Mouse (Mus musculus): ENCODE results near the gene Angptl8. TPM values are rescaled to one million over a fixed set of nuclear protein-coding genes. Genes with fewer than 3 reads are reported as not detected.

Gene Angptl8
- total RNA-seq, 1 experiment = not detected

DNA sequence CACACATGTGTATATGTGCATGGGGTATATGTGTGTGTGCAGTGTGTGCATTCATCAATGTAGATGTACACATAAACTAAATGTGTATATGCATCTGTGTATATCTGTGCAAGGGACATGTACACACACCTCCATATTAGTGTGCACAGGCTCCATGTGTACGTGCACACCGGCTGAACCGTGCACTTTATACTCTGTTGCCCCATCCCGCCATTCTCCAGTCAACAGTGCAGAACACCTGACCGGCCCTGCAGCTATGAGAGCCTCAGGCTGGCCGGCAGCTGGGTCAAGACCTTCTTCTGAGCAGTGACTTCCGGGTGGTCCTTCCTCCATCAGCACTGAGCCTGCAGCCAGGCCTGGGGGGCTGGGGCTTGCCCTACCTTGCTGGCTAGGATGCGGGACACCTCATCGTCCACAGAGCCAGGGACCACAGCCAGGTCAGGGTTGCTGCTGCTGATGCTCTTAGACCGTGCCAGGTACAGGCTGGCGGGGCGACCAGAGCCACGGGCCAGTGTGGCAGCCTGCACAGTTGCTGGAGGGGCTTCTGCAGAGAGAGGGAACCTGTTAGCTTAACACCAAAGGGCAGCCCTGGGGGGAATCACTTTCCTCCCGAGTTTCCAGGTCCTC lies 5.4 kb upstream of the Angptl8 start:
- no peak for DNase-seq (ENCODE audit: low read depth, low spot score)
- TF ChIP-seq CHD2 (IDR thresholded peaks at IDR 0.05; ENCODE audit: low read depth, low read length) (no peak), MAFK (IDR thresholded peaks at IDR 0.05; ENCODE audit: insufficient read depth, low read depth, low read length) (no peak), ZC3H11A (IDR thresholded peaks at IDR 0.05; ENCODE audit: borderline replicate concordance, low read depth, low read length) (no peak), ZNF384 (IDR thresholded peaks at IDR 0.05; ENCODE audit: low read depth, low read length) (no peak), HCFC1 (IDR thresholded peaks at IDR 0.05; ENCODE audit: borderline replicate concordance, insufficient read depth, low read length) (no peak)
- Histone ChIP-seq H3K9me3 (ENCODE audit: control insufficient read depth, insufficient read depth, low read depth, low read length) (no peaks in the 10 kb centered on the region), H3K36me3 (ENCODE audit: control insufficient read depth, insufficient read depth, low read length, poor library complexity, severe bottlenecking) (peaks cover 48% of the 10 kb centered on the region), H3K4me1 (ENCODE audit: control insufficient read depth in 2 of 2, insufficient read depth in 2 of 2, low read length in 2 of 2, poor library complexity in 1 of 2) (peaks cover 1 to 22% of the 10 kb centered on the region in 2 experiments; a peak in 3 of 4 replicates), H3K4me3 (ENCODE audit: insufficient read depth in 1 of 2, low read depth in 1 of 2, low read length in 2 of 2, poor library complexity in 1 of 2, severe bottlenecking in 1 of 2) (no peak overlapping the region), H3K27ac (ENCODE audit: insufficient read depth, low read depth, low read length, poor library complexity, severe bottlenecking) (no peak overlapping the region), H3K9ac (ENCODE audit: insufficient read depth, low read depth, low read length, poor library complexity, severe bottlenecking) (no peak overlapping the region)
- in situ Hi-C loops (cut with MboI; ENCODE audit: low sequenced_read_pairs in 2 of 2, unreplicated experiment in 2 of 2) = no loop called here

DNA sequence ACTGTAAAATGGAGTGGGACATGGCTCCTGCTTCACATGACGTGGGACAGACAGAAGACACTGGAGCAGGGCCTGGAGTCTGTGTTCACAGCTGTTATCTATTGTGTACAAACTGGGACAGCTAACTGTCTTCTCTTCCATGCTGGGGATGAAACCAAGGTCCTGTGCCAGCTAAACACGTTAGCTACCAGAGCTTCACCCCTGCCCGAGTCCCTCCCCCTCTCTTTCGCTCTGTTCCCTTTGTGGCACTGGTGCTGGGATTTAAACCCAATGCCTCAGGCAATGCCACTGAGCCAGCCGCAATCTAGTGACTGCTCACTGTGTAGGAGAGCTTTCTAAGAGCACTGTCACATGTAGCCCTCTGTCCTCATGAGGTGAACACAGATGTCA lies 4.9 kb upstream of the Angptl8 start:
- Histone ChIP-seq H3K27ac (ENCODE audit: insufficient read depth, low read depth, low read length, poor library complexity, severe bottlenecking) (no peak overlapping the region), H3K9me3 (ENCODE audit: control insufficient read depth, insufficient read depth, low read depth, low read length) (no peaks in the 10 kb centered on the region), H3K9ac (ENCODE audit: insufficient read depth, low read depth, low read length, poor library complexity, severe bottlenecking) (no peak overlapping the region), H3K36me3 (ENCODE audit: control insufficient read depth, insufficient read depth, low read length, poor library complexity, severe bottlenecking) (peaks cover 53% of the 10 kb centered on the region), H3K4me3 (ENCODE audit: insufficient read depth in 1 of 2, low read depth in 1 of 2, low read length in 2 of 2, poor library complexity in 1 of 2, severe bottlenecking in 1 of 2) (no peak overlapping the region), H3K4me1 (ENCODE audit: control insufficient read depth in 2 of 2, insufficient read depth in 2 of 2, low read length in 2 of 2, poor library complexity in 1 of 2) (peaks cover 1 to 24% of the 10 kb centered on the region in 2 experiments; a peak in 3 of 4 replicates)
- DNase-seq (ENCODE audit: low read depth, low spot score) = no peak
- in situ Hi-C loops (cut with MboI; ENCODE audit: low sequenced_read_pairs in 2 of 2, unreplicated experiment in 2 of 2) = no loop called here
- TF ChIP-seq HCFC1 (IDR thresholded peaks at IDR 0.05; ENCODE audit: borderline replicate concordance, insufficient read depth, low read length) = no peak
- no peak for TF ChIP-seq MAFK (IDR thresholded peaks at IDR 0.05; ENCODE audit: insufficient read depth, low read depth, low read length)
- TF ChIP-seq CHD2 (IDR thresholded peaks at IDR 0.05; ENCODE audit: low read depth, low read length) = no peak
- TF ChIP-seq ZNF384 (IDR thresholded peaks at IDR 0.05; ENCODE audit: low read depth, low read length) = no peak
- no peak for TF ChIP-seq ZC3H11A (IDR thresholded peaks at IDR 0.05; ENCODE audit: borderline replicate concordance, low read depth, low read length)

DNA sequence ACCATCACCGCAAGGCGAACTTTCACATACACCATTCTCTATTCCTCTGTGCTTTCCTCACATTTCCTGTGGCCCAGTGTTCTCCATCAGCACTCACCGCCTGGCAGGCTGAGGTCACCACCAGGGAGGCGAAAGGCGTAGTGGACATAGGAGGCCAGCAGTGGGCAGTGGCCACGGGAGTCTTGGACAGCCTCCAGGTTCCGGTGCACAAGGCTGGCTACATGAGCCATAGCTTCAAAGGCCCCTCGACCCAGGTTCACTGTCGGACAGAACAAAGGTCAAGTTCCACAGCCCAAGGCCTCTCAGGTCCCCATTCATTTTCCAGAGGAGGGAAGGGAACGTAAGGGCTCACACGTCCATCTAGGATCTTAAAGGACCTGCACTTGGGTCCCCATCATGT lies 4.4 kb upstream of the Angptl8 start:
- in situ Hi-C loops (cut with MboI; ENCODE audit: low sequenced_read_pairs in 2 of 2, unreplicated experiment in 2 of 2) = no loop called here
- TF ChIP-seq HCFC1 (IDR thresholded peaks at IDR 0.05; ENCODE audit: borderline replicate concordance, insufficient read depth, low read length) = no peak
- TF ChIP-seq ZC3H11A (IDR thresholded peaks at IDR 0.05; ENCODE audit: borderline replicate concordance, low read depth, low read length) = no peak
- TF ChIP-seq CHD2 (IDR thresholded peaks at IDR 0.05; ENCODE audit: low read depth, low read length) = no peak
- TF ChIP-seq ZNF384 (IDR thresholded peaks at IDR 0.05; ENCODE audit: low read depth, low read length) = no peak
- no peak for TF ChIP-seq MAFK (IDR thresholded peaks at IDR 0.05; ENCODE audit: insufficient read depth, low read depth, low read length)
- H3K9ac ChIP-seq (ENCODE audit: insufficient read depth, low read depth, low read length, poor library complexity, severe bottlenecking) = no peak overlapping the region
- no peak overlapping the region for H3K27ac ChIP-seq (ENCODE audit: insufficient read depth, low read depth, low read length, poor library complexity, severe bottlenecking)
- H3K36me3 ChIP-seq (ENCODE audit: control insufficient read depth, insufficient read depth, low read length, poor library complexity, severe bottlenecking) = peaks cover 58% of the 10 kb centered on the region
- peaks cover 3 to 25% of the 10 kb centered on the region in 2 experiments; a peak in 3 of 4 replicates for H3K4me1 ChIP-seq (ENCODE audit: control insufficient read depth in 2 of 2, insufficient read depth in 2 of 2, low read length in 2 of 2, poor library complexity in 1 of 2)
- no peak overlapping the region for H3K4me3 ChIP-seq (ENCODE audit: insufficient read depth in 1 of 2, low read depth in 1 of 2, low read length in 2 of 2, poor library complexity in 1 of 2, severe bottlenecking in 1 of 2)
- no peak for DNase-seq (ENCODE audit: low read depth, low spot score)
- H3K9me3 ChIP-seq (ENCODE audit: control insufficient read depth, insufficient read depth, low read depth, low read length) = no peaks in the 10 kb centered on the region

DNA sequence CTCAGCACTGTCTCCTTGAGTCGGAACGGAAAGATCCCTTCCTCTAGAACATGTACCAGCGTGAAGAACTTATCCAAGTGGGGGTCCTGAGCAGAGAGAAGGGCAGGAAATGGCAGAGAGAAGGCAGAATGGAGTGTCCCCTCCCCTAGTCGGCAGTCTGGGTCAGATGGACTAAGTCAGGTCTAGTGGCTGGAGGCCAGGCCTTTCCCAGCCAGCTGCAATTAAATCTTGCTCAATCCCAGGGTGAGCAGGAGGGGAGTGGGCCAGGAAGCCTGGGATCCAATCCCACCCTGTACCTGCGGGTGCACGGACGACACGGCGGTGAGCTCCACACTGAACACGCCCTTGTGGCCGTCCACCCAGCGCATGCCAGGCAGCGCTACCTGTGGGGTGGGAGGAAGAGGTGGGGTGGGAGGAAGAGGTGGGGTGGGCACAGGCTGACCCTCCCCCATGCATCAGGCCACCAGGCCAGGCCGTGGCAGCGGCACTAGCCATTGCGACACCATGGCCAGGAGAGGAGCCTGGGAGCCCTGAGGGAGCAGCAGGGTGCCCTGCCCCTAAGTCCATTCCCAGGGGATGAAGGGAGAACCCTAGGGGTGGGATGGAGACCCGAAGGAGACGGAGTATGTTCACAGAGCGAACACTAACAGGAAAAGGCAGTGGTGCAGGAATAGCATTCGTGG lies 3.6 kb upstream of the Angptl8 start:
- Histone ChIP-seq H3K36me3 (ENCODE audit: control insufficient read depth, insufficient read depth, low read length, poor library complexity, severe bottlenecking) (peaks cover 66% of the 10 kb centered on the region), H3K4me1 (ENCODE audit: control insufficient read depth in 2 of 2, insufficient read depth in 2 of 2, low read length in 2 of 2, poor library complexity in 1 of 2) (peaks cover 3 to 25% of the 10 kb centered on the region in 2 experiments; a peak in 3 of 4 replicates), H3K27ac (ENCODE audit: insufficient read depth, low read depth, low read length, poor library complexity, severe bottlenecking) (no peak overlapping the region), H3K9ac (ENCODE audit: insufficient read depth, low read depth, low read length, poor library complexity, severe bottlenecking) (no peak overlapping the region), H3K9me3 (ENCODE audit: control insufficient read depth, insufficient read depth, low read depth, low read length) (no peaks in the 10 kb centered on the region), H3K4me3 (ENCODE audit: insufficient read depth in 1 of 2, low read depth in 1 of 2, low read length in 2 of 2, poor library complexity in 1 of 2, severe bottlenecking in 1 of 2) (no peak overlapping the region)
- in situ Hi-C loops (cut with MboI; ENCODE audit: low sequenced_read_pairs in 2 of 2, unreplicated experiment in 2 of 2) = no loop called here
- TF ChIP-seq ZNF384 (IDR thresholded peaks at IDR 0.05; ENCODE audit: low read depth, low read length) = no peak
- no peak for TF ChIP-seq CHD2 (IDR thresholded peaks at IDR 0.05; ENCODE audit: low read depth, low read length)
- no peak for TF ChIP-seq ZC3H11A (IDR thresholded peaks at IDR 0.05; ENCODE audit: borderline replicate concordance, low read depth, low read length)
- no peak for TF ChIP-seq HCFC1 (IDR thresholded peaks at IDR 0.05; ENCODE audit: borderline replicate concordance, insufficient read depth, low read length)
- TF ChIP-seq MAFK (IDR thresholded peaks at IDR 0.05; ENCODE audit: insufficient read depth, low read depth, low read length) = no peak
- no peak for DNase-seq (ENCODE audit: low read depth, low spot score)

All from ES-E14 (cell line).